Mouse (Mus musculus) heart, postnatal 14 days (tissue): ENCODE measurements at regions not wholly inside any gene's neighbourhood (a gene's known extent, or its start where the extent isn't known, plus 50 kb on each side); places are given as distances from the start of the nearest gene placed in this dataset.

ENCODE experiments used
- DNase-seq, 2 experiments: peaks; one replicate each; pipeline ENCODE4 v3.0.0; 2021 to 2022
- intact Hi-C: fragments of 180-260 bp; cut with DNase I; formaldehyde crosslinking; loops from one replicate; pipeline ENCODE4 v1.15.1; 2025

GRCm38 (mm10) chr14:78375746-78376495 lies 68.1 kb upstream of the Tnfsf11 start:
- no peak for DNase-seq
- intact Hi-C loops, result no loop called here

- intact Hi-C loops, result no loop called here
- no peak for DNase-seq
Measured at GRCm38 (mm10) chr14:78372102-78372501, 64.3 kb upstream of the Tnfsf11 start.

GRCm38 (mm10) chr14:78368881-78369280 lies 61.0 kb upstream of the Tnfsf11 start:
- no peak for DNase-seq
- intact Hi-C loops, result no loop called here

- intact Hi-C loops, result no loop called here
- no peak for DNase-seq
Measured at GRCm38 (mm10) chr14:78364822-78365221, 57.0 kb upstream of the Tnfsf11 start.

GRCm38 (mm10) chr14:78363123-78363522 lies 55.3 kb upstream of the Tnfsf11 start:
- DNase-seq, result no peak
- intact Hi-C loops, result no loop called here
